Mouse (Mus musculus) lung, postnatal 0 days (tissue): ENCODE data around the gene Slc35f3.

Experiments used
- CTCF ChIP-seq: IDR thresholded peaks from 2 replicates; pipeline ENCODE4 v1.5.1; 2016; ENCODE audit warnings: antibody characterized with exemption, mild to moderate bottlenecking
- EP300 ChIP-seq: IDR thresholded peaks from 2 replicates; pipeline ENCODE4 v1.6.1; 2016; ENCODE audit warnings: antibody characterized with exemption, mild to moderate bottlenecking, control low read depth

DNA sequence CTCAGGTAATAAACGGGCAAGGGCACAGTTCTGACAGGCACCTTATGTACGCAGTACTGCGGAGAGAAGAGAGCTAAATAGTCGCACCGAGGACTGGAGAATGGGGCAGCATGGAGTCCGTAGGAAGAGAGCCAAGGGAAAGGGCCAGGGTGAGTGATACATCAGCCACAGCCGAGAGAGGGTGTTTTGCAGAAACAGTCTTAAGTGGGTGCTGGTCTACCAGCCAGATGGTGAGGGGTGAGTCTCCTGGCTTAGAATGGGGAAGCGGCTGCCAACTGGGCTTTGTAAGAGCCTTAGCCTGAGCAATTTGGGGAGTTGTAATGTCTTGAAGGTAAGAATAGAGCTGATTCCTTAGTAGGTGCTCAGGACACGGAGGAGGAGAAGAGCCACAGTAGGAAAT, 8.8 kb downstream of the Slc35f3 start:
- TF ChIP-seq CTCF: no peak
- no peak for TF ChIP-seq EP300
